Comparison of ENCODE assay signal across 27 mouse cellular contexts in the genomic region with DNA sequence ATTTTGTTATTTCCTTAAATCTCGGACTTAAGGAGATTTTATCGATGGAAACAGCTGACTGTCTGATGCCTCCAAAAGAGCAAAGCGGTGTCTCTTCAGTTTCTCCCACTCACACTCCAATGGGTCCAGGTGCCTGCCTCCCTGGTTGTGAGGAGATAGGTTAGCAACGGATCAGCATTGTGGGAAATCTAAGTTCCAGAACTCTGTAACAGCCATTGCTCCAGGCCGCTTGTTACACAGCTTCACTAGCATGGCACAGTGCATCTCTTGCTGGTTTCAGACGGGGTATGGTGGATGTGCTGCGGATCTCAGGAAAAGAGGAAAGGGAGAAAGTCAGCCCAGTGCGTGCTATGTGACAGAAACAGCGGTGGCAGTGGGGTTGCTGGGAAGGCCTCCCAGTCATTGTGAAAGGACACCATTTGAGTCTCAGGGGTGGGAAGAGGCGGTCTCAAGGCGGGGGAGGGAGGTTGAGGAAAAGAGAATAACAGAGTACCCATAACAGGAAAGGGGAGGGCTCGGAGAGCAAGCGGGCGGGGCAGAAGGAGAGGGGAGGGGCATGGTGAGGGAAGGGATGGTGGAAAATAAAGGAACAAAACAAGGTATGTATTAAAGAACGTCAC. TPM values are rescaled to one million over a fixed set of nuclear protein-coding genes. Genes with fewer than 3 reads are reported as not detected.
A peak's percentile ranks its signal among the peaks of the same experiment; 100 is the strongest.
DNase-seq lines count a peak whose midpoint lies in the region; ATAC-seq and TF ChIP-seq lines count a peak whose summit lies in the region.
"Had no signal": no experiment of that assay in that cellular context is flagged by ENCODE, and none has a peak within 500 bp of the region (broad histone marks: within the 10 kb centered on the region; RNA-seq: fewer than 3 reads in every experiment).

TSS of gene 4930579F01Rik (minus strand) at position 143 of the 620 bp plus-strand sequence.

- H3K9ac ChIP-seq in midbrain, embryonic 11.5 days (ENCODE audit: low read length) = no peak within 1 kb of the TSS
- no peak within 1 kb of the TSS for H3K9ac ChIP-seq in midbrain, embryonic 13.5 days (replicated peaks)
- no peak within 1 kb of the TSS for H3K9ac ChIP-seq in CH12.LX (ENCODE audit: insufficient read depth, low read depth)
- H3K9ac ChIP-seq: embryonic facial prominence, embryonic 12.5 days; forebrain, embryonic 15.5 days; heart, embryonic 12.5 days; hindbrain, embryonic 12.5 days; intestine, embryonic 15.5 days had no signal

- in situ Hi-C loops in CH12.LX (cut with MboI; ENCODE audit: low pct_ligation_motif_present, low pct_unique_long_range_greater_than_20kb, low sequenced_read_pairs) = loop anchor here (10.0 kb wide), 1 partner anchor 241 kb away; no protein-coding TSS in a partner anchor

- no peak for TF ChIP-seq CTCF in CH12.LX (conservative IDR thresholded peaks at IDR 0.05 in 1 of 2, IDR thresholded peaks at IDR 0.05 in 1 of 2; ENCODE audit: low read depth in 2 of 2, low read length in 2 of 2)
- TF ChIP-seq CTCF in layer of hippocampus, adult 2 months (conservative IDR thresholded peaks at IDR 0.05) = no peak

- no peak within 1 kb of the TSS for H3K27ac ChIP-seq in midbrain, embryonic 11.5 days (ENCODE audit: low read depth, low read length)
- no peak within 1 kb of the TSS for H3K27ac ChIP-seq in midbrain, embryonic 13.5 days
- H3K27ac ChIP-seq in CH12.LX (ENCODE audit: insufficient read depth, low read depth) = no peak within 1 kb of the TSS
- H3K27ac ChIP-seq in layer of hippocampus, adult 2 months = no peak within 1 kb of the TSS
- H3K27ac ChIP-seq: embryonic facial prominence, embryonic 12.5 days; forebrain, embryonic 15.5 days; hindbrain, embryonic 12.5 days; intestine, embryonic 15.5 days had no signal

- no peaks in the 10 kb centered on the region for H3K9me3 ChIP-seq in midbrain, embryonic 11.5 days (ENCODE audit: control insufficient read depth, low read length)
- no peaks in the 10 kb centered on the region for H3K9me3 ChIP-seq in midbrain, embryonic 13.5 days
- peaks cover 2% of the 10 kb centered on the region for H3K9me3 ChIP-seq in CH12.LX (replicated peaks; ENCODE audit: low read length)
- H3K9me3 ChIP-seq: embryonic facial prominence, embryonic 12.5 days; forebrain, embryonic 15.5 days; hindbrain, embryonic 12.5 days; intestine, embryonic 15.5 days had no signal

- dilution Hi-C loops in CH12.LX (cut with MboI; ENCODE audit: extremely low pct_ligation_motif_present, extremely low pct_unique_long_range_greater_than_20kb, low sequenced_read_pairs) = no loop called here

- no peak within 1 kb of the TSS for H3K4me3 ChIP-seq in midbrain, embryonic 11.5 days (ENCODE audit: low read depth, low read length)
- H3K4me3 ChIP-seq in midbrain, embryonic 13.5 days (replicated peaks) = no peak within 1 kb of the TSS
- no peak within 1 kb of the TSS for H3K4me3 ChIP-seq in CH12.LX (replicated peaks in 1 of 3; ENCODE audit: low read depth in 2 of 3, low read length in 2 of 3, poor library complexity in 1 of 3)
- no peak within 1 kb of the TSS for H3K4me3 ChIP-seq in layer of hippocampus, adult 2 months
- H3K4me3 ChIP-seq: embryonic facial prominence, embryonic 12.5 days; forebrain, embryonic 15.5 days; heart, embryonic 12.5 days; hindbrain, embryonic 12.5 days; intestine, embryonic 15.5 days had no signal

- no peak for TF ChIP-seq RAD21 in CH12.LX (IDR thresholded peaks at IDR 0.05; ENCODE audit: low read depth, low read length)

- no peak for ATAC-seq in midbrain, embryonic 11.5 days (ENCODE audit: low FRiP score)
- no peak for ATAC-seq in midbrain, embryonic 13.5 days
- ATAC-seq in inflammation-experienced regulatory T-cells, adult 6 months = no peak
- ATAC-seq: forebrain, embryonic 15.5 days; hindbrain, embryonic 16.5 days; intestine, embryonic 15.5 days had no signal

- no peak within 1 kb of the TSS for H3K4me2 ChIP-seq in midbrain, embryonic 11.5 days
- no peak within 1 kb of the TSS for H3K4me2 ChIP-seq in midbrain, embryonic 13.5 days (replicated peaks)
- H3K4me2 ChIP-seq in CH12.LX (ENCODE audit: insufficient read depth, low read depth, poor library complexity, severe bottlenecking) = 0 out of 2 replicates have a peak within 1 kb of the TSS, but pooled peaks have one; percentile 1
- H3K4me2 ChIP-seq: embryonic facial prominence, embryonic 12.5 days; forebrain, embryonic 15.5 days; heart, embryonic 12.5 days; hindbrain, embryonic 12.5 days; intestine, embryonic 15.5 days had no signal

- no peak for TF ChIP-seq POLR2A in CH12.LX (IDR thresholded peaks at IDR 0.05; ENCODE audit: low read depth, low read length)

- H3K27me3 ChIP-seq in midbrain, embryonic 11.5 days (ENCODE audit: control insufficient read depth, insufficient read depth, low read length) = no peaks in the 10 kb centered on the region
- no peaks in the 10 kb centered on the region for H3K27me3 ChIP-seq in midbrain, embryonic 13.5 days
- no peaks in the 10 kb centered on the region for H3K27me3 ChIP-seq in CH12.LX (replicated peaks)
- H3K27me3 ChIP-seq: embryonic facial prominence, embryonic 12.5 days; forebrain, embryonic 15.5 days; heart, embryonic 12.5 days; hindbrain, embryonic 12.5 days; intestine, embryonic 15.5 days had no signal

- peak; percentile 76 for DNase-seq in midbrain, embryonic 11.5 days (ENCODE audit: low spot score, missing footprints)
- DNase-seq in CH12.LX (ENCODE audit: extremely low read depth) (peak; percentile 53), ES-CJ7 (ENCODE audit: low read depth, low spot score) (peak; percentile 45)
- peak; percentile 53 for DNase-seq in induced T-regulatory cell, adult 2 months (ENCODE audit: low read depth)
- DNase-seq in kidney, postnatal 25 days = no peak
- DNase-seq in layer of hippocampus, adult 2 months (ENCODE audit: low spot score in 2 of 2) = no peak
- DNase-seq: adrenal gland, postnatal 14 days; cerebellum, adult 11-12 months; cerebellum, adult 9-10 months; cerebellum, postnatal 25 days; gastrocnemius, postnatal 10 days; heart, postnatal 36 days had no signal

- no peaks in the 10 kb centered on the region for H3K36me3 ChIP-seq in midbrain, embryonic 11.5 days (ENCODE audit: control insufficient read depth, insufficient read depth, low read length)
- no peaks in the 10 kb centered on the region for H3K36me3 ChIP-seq in midbrain, embryonic 13.5 days
- no peaks in the 10 kb centered on the region for H3K36me3 ChIP-seq in CH12.LX (replicated peaks in 1 of 2; ENCODE audit: control insufficient read depth in 1 of 2, insufficient read depth in 1 of 2, low read length in 1 of 2)
- H3K36me3 ChIP-seq: embryonic facial prominence, embryonic 12.5 days; forebrain, embryonic 15.5 days; heart, embryonic 12.5 days; hindbrain, embryonic 12.5 days; intestine, embryonic 15.5 days had no signal

- no peaks in the 10 kb centered on the region; the same call in 1 of the 2 replicates for H3K4me1 ChIP-seq in midbrain, embryonic 11.5 days (ENCODE audit: control insufficient read depth, insufficient read depth, low read length)
- no peaks in the 10 kb centered on the region; the same call in 1 of the 2 replicates for H3K4me1 ChIP-seq in midbrain, embryonic 13.5 days (replicated peaks)
- H3K4me1 ChIP-seq in CH12.LX (ENCODE audit: control insufficient read depth in 1 of 2, insufficient read depth in 2 of 2) = peaks cover 9 to 16% of the 10 kb centered on the region in 2 experiments
- H3K4me1 ChIP-seq: embryonic facial prominence, embryonic 12.5 days; forebrain, embryonic 15.5 days; heart, embryonic 12.5 days; intestine, embryonic 15.5 days had no signal

- no peaks in the 10 kb centered on the region for H3K79me2 ChIP-seq in CH12.LX (replicated peaks; ENCODE audit: control insufficient read depth, extremely low read depth, insufficient read depth, poor library complexity, severe bottlenecking)

- peak; percentile 44 for TF ChIP-seq EP300 in CH12.LX (IDR thresholded peaks at IDR 0.05; ENCODE audit: low read length)

- WGBS in midbrain, embryonic 11.5 days = 78% methylated on average over 15 of the region's 15 CpGs
- 82% methylated on average over 15 of the region's 15 CpGs for WGBS in midbrain, embryonic 13.5 days

TF ChIP-seq in CH12.LX, 34 proteins besides CTCF, POLR2A, EP300 and RAD21 (continues in another document):
- TF ChIP-seq NRF1 (IDR thresholded peaks at IDR 0.05; ENCODE audit: low read depth, low read length) (no peak), ZMIZ1 (IDR thresholded peaks at IDR 0.05; ENCODE audit: low read depth, low read length) (no peak), PAX5 (IDR thresholded peaks at IDR 0.05; ENCODE audit: low read length) (no peak), ZKSCAN1 (IDR thresholded peaks at IDR 0.05; ENCODE audit: borderline replicate concordance, low read depth, low read length) (no peak), BHLHE40 (IDR thresholded peaks at IDR 0.05; ENCODE audit: low read depth, low read length) (peak; percentile 34; the same call in 1 of the 2 replicates), RCOR1 (conservative IDR thresholded peaks at IDR 0.05; ENCODE audit: low read depth, low read length) (peak; percentile 66; the same call in 1 of the 2 replicates), JUN (IDR thresholded peaks at IDR 0.05; ENCODE audit: insufficient read depth, low read depth, low read length) (0 out of 2 replicates have a peak, but pooled peaks have one; percentile 33), MEF2A (IDR thresholded peaks at IDR 0.05; ENCODE audit: borderline replicate concordance, low read depth, low read length) (peak; percentile 44; the same call in 1 of the 2 replicates), CHD2 (IDR thresholded peaks at IDR 0.05; ENCODE audit: low read length) (peak; percentile 30; the same call in 1 of the 2 replicates), TCF12 (IDR thresholded peaks at IDR 0.05; ENCODE audit: low read depth, low read length) (0 out of 2 replicates have a peak, but pooled peaks have one; percentile 33), MAZ (IDR thresholded peaks at IDR 0.05; ENCODE audit: low read depth, low read length) (peak; percentile 71; the same call in 1 of the 2 replicates), IRF4 (IDR thresholded peaks at IDR 0.05; ENCODE audit: low read depth, low read length) (peak; percentile 92), MXI1 (IDR thresholded peaks at IDR 0.05; ENCODE audit: low read depth, low read length) (0 out of 2 replicates have a peak, but pooled peaks have one; percentile 34), HCFC1 (IDR thresholded peaks at IDR 0.05; ENCODE audit: low read depth, low read length) (0 out of 2 replicates have a peak, but pooled peaks have one; percentile 14), ELF1 (IDR thresholded peaks at IDR 0.05; ENCODE audit: low read depth, low read length) (no peak), MAFK (IDR thresholded peaks at IDR 0.05; ENCODE audit: insufficient replicate concordance, low read length) (0 out of 2 replicates have a peak, but pooled peaks have one; percentile 7)

RNA-seq across cellular contexts. Expression of gene 4930579F01Rik, which starts in this region (rescaled TPM):
- not detected in 2 replicates for polyA plus RNA-seq in midbrain, embryonic 11.5 days (2014; fragmentation: Nextera tagmentation; extraction: Ambion mirVana)
- not detected in 2 replicates for polyA plus RNA-seq in midbrain, embryonic 13.5 days (2015; fragmentation: Nextera tagmentation; extraction: Ambion mirVana)
- total RNA-seq in CH12.LX (2012; rRNA removed) (not detected in 2 replicates), CH12.LX (2014; rRNA removed) (not detected in 2 replicates)
- polyA plus RNA-seq in CH12.LX (2012; ENCODE audit: insufficient read length, low read depth) = not detected in 2 replicates
- polyA plus RNA-seq in inflammation-experienced regulatory T-cells, adult 6 months (2017; shearing (Covaris generic)) = not detected
- not detected for total RNA-seq in layer of hippocampus, adult 2 months (2021)
- total RNA-seq: adrenal gland, adult 18-20 months; adrenal gland, postnatal 14 days; ES-E14; gastrocnemius, postnatal 10 days; gastrocnemius, postnatal 4 days; heart, adult 8-10 months; heart, postnatal 36 days had no signal
- polyA plus RNA-seq: cortical plate, adult 2 months; forebrain, embryonic 11.5 days; forebrain, embryonic 15.5 days; heart, embryonic 12.5 days; heart, embryonic 16.5 days; hindbrain, embryonic 12.5 days; hindbrain, embryonic 16.5 days had no signal

Comparison
In these comparisons a context has a peak if more than half of its experiments do, and no peak if none do; other contexts are left out.
1. Peak in DNase-seq in midbrain, embryonic 11.5 days; RNA of the gene not detected or under 1 TPM.
2. Peak in DNase-seq and H3K4me2 ChIP-seq in CH12.LX; RNA of the gene not detected or under 1 TPM.
3. DNase-seq: peak in ES-CJ7 (single experiment) and induced T-regulatory cell, adult 2 months (single experiment); none in kidney, postnatal 25 days (0 of 2) and layer of hippocampus, adult 2 months (0 of 2).